Mouse (Mus musculus): ENCODE measurements around the gene Bicral. TPM values are rescaled to one million over a fixed set of nuclear protein-coding genes. Genes with fewer than 3 reads are reported as not detected.

Gene Bicral
- polyA plus RNA-seq, 1 experiment from 2014 or later: 4.6 TPM

DNA sequence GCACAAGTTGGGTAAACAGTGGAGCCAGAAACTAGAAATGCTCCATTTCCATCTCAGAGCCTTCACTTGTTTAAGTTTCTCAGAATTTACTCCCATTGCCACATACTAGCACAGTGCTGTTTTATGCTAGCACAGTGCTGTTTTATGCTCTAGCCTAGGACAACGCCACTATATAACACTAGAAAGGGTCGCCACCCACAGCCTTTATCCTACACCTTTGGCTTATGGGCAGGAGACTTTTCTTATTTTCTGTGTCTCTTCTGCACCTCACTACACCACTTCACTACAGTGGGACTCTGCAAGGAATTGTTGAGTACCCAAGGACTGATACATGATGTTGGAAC, 75.1 kb downstream of the Bicral start:
- Histone ChIP-seq H3K9ac (no peak overlapping the region), H3K4me2 (replicated peaks) (peak overlapping the region; percentile 66), H3K27ac (peak overlapping the region; percentile 86; the same call in 1 of the 2 replicates), H3K27me3 (no peaks in the 10 kb centered on the region), H3K4me1 (peaks cover 6% of the 10 kb centered on the region), H3K9me3 (no peaks in the 10 kb centered on the region), H3K4me3 (peak overlapping the region; percentile 68), H3K36me3 (peaks cover 24% of the 10 kb centered on the region)
- no peak for ATAC-seq (ENCODE audit: insufficient number of reproducible peaks, insufficient read depth, low FRiP score, low TSS enrichment)
- 72% methylated on average over 2 of the region's 2 CpGs for WGBS

DNA sequence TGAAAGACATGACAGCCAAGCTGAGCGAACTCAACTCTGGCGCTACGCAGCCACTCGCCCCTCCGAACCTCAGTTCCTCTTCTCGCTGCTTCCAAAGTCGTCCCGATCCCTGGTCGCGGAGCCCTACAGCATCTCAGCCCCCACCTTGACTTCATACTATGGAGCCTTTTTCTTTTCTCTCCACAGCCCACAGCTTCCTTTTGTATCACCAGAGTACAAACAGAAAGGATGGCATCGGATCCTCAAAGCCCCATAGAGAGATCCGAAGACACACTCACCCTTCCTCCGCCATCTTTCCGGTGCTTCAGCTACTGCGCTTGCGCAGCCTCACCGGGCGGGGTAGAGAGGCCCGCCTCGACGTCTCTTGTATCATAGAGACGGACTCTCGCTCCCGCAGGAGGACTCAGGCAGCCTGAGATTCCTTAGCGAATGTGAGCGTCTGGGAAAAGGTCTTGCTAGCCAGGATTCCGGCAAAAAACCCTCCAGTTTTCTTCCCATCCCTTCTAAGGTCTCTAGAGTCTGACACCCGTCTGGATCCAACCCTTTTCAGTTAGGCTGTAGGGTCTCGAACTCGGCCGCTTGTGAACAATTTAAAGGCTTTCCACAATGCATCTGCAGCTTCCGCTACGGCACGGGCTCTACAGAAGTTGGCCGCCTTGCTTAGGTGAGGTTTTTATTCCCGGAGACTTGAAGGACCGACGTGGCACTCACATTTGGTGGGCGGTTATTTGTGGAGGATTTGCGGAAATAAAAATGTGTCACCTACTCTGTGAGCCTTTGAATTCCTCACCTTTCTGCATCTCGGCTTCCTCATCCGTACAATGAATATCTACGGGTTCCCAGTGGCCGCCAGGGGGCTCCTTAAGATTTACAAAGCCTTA, 75.7 kb downstream of the Bicral start, which contains the start of gene Rpl7l1:
Rpl7l1 (minus strand) TSS at position 332 of the 881 bp plus-strand sequence.
- Histone ChIP-seq H3K27ac (peak within 1 kb of the TSS; percentile 86), H3K4me2 (replicated peaks) (peak within 1 kb of the TSS; percentile 66), H3K9me3 (no peaks in the 10 kb centered on the region), H3K4me1 (peaks cover 6% of the 10 kb centered on the region), H3K27me3 (no peaks in the 10 kb centered on the region), H3K36me3 (peaks cover 31% of the 10 kb centered on the region), H3K9ac (peak within 1 kb of the TSS; percentile 78), H3K4me3 (peak within 1 kb of the TSS; percentile 68)
- WGBS: under 1% methylated on average over 44 of the region's 44 CpGs
- peak; percentile 89 for ATAC-seq (ENCODE audit: insufficient number of reproducible peaks, insufficient read depth, low FRiP score, low TSS enrichment)

DNA sequence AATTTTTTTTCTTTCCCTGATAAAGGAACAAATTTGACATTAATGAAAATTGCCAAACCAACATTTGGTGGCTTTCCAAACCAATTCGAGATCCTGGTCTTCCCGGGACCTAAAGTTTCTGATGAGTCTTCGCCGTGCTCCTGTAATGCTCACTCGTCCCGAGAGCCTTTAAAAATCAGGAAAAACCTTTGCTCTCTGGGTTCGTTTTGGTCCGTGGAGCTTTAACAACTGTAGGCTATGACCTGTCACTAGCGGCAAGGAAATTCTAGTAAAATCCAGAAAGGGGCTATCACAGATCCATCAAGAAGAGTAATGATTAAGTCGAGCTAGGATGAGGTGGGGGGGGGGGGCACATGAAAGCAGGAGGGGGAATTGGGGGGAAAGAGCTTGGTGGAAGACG, 76.4 kb downstream of the Bicral start:
- WGBS: 5% methylated on average over 11 of the region's 11 CpGs

DNA sequence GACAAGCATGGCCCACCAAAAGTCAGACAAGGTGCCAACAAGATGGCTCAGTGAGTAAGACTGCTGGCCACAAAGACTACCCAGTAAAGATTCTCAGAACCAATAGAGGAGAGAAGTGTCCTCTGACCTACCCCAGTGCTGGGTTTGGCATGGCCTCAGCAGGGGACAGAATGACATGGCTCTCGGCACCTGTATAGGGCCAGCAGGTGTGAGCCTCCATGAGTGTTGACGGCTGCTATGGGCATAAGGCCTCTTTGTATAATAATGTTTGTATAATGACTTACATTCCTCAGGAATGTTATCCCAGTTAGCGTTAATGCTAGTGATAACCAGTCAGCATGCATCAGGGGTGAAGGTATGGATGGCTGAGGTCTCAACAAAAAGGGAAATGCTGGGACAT, 82.2 kb downstream of the Bicral start:
- 81% methylated on average over 3 of the region's 3 CpGs for WGBS
- H3K36me3 ChIP-seq: peaks cover 66% of the 10 kb centered on the region
- no peaks in the 10 kb centered on the region for H3K27me3 ChIP-seq

More for the DNA sequence above, 76.4 kb downstream of the Bicral start:
- Histone ChIP-seq H3K4me2 (replicated peaks) (peak overlapping the region; percentile 66), H3K4me3 (peak overlapping the region; percentile 68), H3K36me3 (peaks cover 37% of the 10 kb centered on the region), H3K9me3 (no peaks in the 10 kb centered on the region), H3K4me1 (peaks cover 6% of the 10 kb centered on the region), H3K9ac (peak overlapping the region; percentile 78), H3K27me3 (no peaks in the 10 kb centered on the region), H3K27ac (peak overlapping the region; percentile 86)
- ATAC-seq (ENCODE audit: insufficient number of reproducible peaks, insufficient read depth, low FRiP score, low TSS enrichment): no peak

DNA sequence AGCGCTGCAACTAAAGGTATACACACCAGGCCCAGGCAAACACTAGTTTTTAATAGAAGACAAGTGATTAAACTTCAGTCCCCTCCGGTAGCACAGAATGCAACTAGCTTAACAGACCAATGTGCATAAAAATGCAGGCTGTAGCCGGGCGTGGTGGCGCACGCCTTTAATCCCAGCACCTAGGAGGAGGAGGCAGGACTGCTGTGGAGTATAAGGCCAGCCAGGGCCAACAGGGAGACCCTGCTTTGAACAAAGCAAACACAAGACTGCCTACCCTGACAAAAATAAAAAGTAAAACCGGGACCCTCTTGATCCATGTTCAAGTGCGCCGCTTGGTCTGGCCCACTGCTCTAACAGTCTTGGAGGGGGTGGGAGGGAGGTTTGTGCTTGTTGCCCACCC, 83.2 kb downstream of the Bicral start:
- Histone ChIP-seq H3K4me3 (no peak overlapping the region), H3K4me1 (peaks cover 14% of the 10 kb centered on the region; the same call in 1 of the 2 replicates), H3K27me3 (no peaks in the 10 kb centered on the region), H3K4me2 (replicated peaks) (no peak overlapping the region), H3K9ac (no peak overlapping the region), H3K27ac (no peak overlapping the region), H3K36me3 (peaks cover 59% of the 10 kb centered on the region), H3K9me3 (no peaks in the 10 kb centered on the region)
- 94% methylated on average over 9 of the region's 9 CpGs for WGBS
- ATAC-seq (ENCODE audit: insufficient number of reproducible peaks, insufficient read depth, low FRiP score, low TSS enrichment): no peak

More for the DNA sequence above, 82.2 kb downstream of the Bicral start:
- Histone ChIP-seq H3K4me2 (replicated peaks) (no peak overlapping the region), H3K4me1 (peaks cover 15% of the 10 kb centered on the region), H3K27ac (no peak overlapping the region), H3K9ac (no peak overlapping the region), H3K4me3 (no peak overlapping the region), H3K9me3 (no peaks in the 10 kb centered on the region)
- no peak for ATAC-seq (ENCODE audit: insufficient number of reproducible peaks, insufficient read depth, low FRiP score, low TSS enrichment)

DNA sequence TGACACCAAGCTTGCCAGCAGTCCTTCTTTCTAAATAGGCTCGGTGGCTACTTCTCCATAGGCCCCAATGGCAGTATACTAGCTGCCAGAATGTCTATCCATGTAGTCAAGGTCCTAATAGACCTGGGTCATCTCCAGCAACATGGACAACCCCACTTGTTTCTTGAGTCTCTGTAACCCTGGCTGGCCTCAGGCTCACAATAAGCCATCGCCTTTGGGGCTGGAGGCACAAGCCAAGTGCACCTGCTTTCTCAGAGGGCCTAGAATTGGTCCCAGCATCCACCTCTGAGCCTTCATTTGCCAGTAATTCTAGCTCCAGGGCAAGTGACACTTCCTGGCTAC, 84.2 kb downstream of the Bicral start:
- peaks cover 14% of the 10 kb centered on the region; the same call in 1 of the 2 replicates for H3K4me1 ChIP-seq
- no peaks in the 10 kb centered on the region for H3K27me3 ChIP-seq
- WGBS: 44% methylated on average over 2 of the region's 2 CpGs
- peak overlapping the region; percentile 68; the same call in 1 of the 2 replicates for H3K4me3 ChIP-seq
- H3K36me3 ChIP-seq: peaks cover 51% of the 10 kb centered on the region
- no peak overlapping the region for H3K27ac ChIP-seq
- ATAC-seq (ENCODE audit: insufficient number of reproducible peaks, insufficient read depth, low FRiP score, low TSS enrichment): no peak
- no peaks in the 10 kb centered on the region for H3K9me3 ChIP-seq
- H3K9ac ChIP-seq: 0 out of 2 replicates have a peak overlapping the region, but pooled peaks have one; percentile 30
- H3K4me2 ChIP-seq (replicated peaks): peak overlapping the region; percentile 74

DNA sequence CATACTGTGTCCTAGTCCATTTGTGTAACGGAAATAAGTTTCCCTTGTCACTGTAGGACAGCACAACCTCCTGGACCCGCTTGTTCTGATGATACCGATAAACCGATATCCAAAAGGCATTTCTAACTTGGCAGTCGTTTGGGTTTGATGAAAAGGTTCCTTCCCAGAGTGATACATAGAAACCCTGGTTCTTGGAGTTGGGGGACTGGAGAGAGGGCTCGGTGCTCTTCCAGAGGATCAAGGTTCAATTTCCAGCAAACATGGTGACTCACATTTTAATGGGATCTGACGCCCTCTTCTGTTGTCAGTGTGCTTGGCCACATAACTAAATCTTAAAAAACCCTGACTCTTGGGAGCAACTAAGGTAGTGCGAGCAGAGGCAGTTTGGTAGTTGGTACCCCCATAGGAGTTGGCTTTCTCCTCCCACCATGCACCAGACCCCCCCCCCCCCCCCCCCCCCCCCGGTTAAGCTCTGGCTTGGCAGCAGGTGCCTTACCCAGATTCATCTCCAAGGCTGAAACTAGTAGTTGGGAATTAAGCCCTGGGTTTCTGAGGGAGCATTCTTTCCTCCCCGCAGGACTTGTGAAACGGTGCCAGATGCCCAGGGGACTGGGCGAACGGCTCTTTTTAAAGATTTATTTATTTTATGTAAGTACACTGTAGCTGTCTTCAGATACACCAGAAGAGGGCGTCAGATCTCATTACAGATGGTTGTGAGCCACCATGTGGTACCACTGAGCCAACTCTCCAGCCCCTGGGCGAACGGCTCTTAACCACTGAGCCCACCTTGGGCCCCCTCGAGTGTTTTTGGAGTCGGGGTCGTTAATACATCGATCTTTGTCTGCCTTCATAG, 84.8 kb downstream of the Bicral start:
- WGBS: 11% methylated on average over 19 of the region's 20 CpGs
- Histone ChIP-seq H3K9ac (peak overlapping the region; percentile 69), H3K36me3 (peaks cover 45% of the 10 kb centered on the region), H3K27me3 (no peaks in the 10 kb centered on the region), H3K9me3 (no peaks in the 10 kb centered on the region), H3K4me1 (peaks cover 14% of the 10 kb centered on the region; the same call in 1 of the 2 replicates), H3K4me2 (replicated peaks) (peak overlapping the region; percentile 74), H3K27ac (peak overlapping the region; percentile 79), H3K4me3 (peak overlapping the region; percentile 68)
- ATAC-seq (ENCODE audit: insufficient number of reproducible peaks, insufficient read depth, low FRiP score, low TSS enrichment): no peak

DNA sequence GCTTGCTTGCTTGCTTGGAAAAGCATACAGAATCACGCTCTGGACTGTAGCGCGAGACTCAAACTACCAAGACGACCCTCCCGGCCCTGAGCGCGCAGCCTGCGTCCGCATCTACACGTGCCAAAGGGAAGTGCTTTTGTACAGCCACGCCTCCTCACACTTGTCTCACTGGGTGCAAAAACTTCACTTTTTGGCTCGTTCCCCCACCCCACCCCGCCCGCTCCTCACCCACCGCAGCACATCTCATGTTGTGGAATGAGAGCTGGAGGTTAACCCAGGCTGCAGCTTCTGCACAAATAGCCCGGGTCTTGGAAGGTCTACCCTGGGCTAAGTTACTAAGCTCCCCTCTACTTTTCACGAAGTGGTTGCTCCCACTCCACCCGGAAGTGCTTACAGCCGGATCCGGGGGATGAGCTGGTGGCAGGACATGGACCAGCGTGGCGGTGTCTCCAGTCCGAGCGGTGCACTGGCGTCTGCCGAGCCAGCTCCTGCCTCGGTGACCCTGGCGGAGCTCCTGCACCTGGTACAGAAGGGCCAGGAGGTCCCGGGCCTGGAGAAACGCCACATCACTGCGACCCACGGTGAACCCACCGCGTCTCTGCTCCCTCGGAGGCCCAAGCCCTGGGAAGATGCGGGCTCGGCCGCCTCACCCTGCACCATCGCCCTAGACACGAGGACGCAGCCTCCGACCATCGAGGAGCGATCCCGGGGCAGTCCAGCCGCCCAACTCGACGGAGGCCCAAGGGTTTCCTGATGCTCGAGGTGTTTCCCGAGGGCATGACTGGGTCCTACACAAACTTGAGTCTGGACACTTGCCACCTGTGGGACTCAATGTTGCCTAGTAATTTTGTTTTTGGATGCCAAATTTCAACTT, 85.6 kb downstream of the Bicral start, which contains the start of gene 2310039H08Rik:
2310039H08Rik (plus strand) TSS at position 232 of the 874 bp plus-strand sequence.
- Histone ChIP-seq H3K4me1 (peaks cover 14% of the 10 kb centered on the region; the same call in 1 of the 2 replicates), H3K9me3 (no peaks in the 10 kb centered on the region), H3K36me3 (peaks cover 36% of the 10 kb centered on the region), H3K4me3 (peak within 1 kb of the TSS; percentile 68), H3K9ac (peak within 1 kb of the TSS; percentile 69), H3K27ac (peak within 1 kb of the TSS; percentile 79), H3K4me2 (replicated peaks) (peak within 1 kb of the TSS; percentile 74), H3K27me3 (no peaks in the 10 kb centered on the region)
- ATAC-seq (ENCODE audit: insufficient number of reproducible peaks, insufficient read depth, low FRiP score, low TSS enrichment): peak; percentile 83
- WGBS: under 1% methylated on average over 50 of the region's 50 CpGs

DNA sequence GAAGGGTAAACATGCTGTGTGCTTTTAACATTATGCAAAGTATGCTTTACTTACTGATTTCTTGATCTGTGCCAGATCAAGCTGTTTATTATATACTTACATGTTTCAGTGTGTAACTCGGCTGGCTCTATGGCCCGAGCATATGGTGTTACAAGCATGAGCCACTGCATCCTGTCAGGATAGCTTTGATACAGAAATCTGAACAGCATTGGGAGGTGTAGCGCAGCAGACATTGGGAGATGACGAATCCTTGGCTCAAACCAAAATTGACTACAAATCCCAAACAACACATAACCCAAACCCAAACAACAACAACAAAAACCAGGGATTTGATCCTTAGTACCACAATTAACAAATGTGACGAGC, 86.3 kb downstream of the Bicral start:
- Histone ChIP-seq H3K9ac (peak overlapping the region; percentile 69), H3K36me3 (peaks cover 30% of the 10 kb centered on the region), H3K4me1 (peaks cover 14% of the 10 kb centered on the region; the same call in 1 of the 2 replicates), H3K4me3 (peak overlapping the region; percentile 68), H3K9me3 (no peaks in the 10 kb centered on the region), H3K27ac (peak overlapping the region; percentile 79), H3K27me3 (no peaks in the 10 kb centered on the region), H3K4me2 (replicated peaks) (peak overlapping the region; percentile 74)
- WGBS: 5% methylated on average over 5 of the region's 5 CpGs
- no peak for ATAC-seq (ENCODE audit: insufficient number of reproducible peaks, insufficient read depth, low FRiP score, low TSS enrichment)

DNA sequence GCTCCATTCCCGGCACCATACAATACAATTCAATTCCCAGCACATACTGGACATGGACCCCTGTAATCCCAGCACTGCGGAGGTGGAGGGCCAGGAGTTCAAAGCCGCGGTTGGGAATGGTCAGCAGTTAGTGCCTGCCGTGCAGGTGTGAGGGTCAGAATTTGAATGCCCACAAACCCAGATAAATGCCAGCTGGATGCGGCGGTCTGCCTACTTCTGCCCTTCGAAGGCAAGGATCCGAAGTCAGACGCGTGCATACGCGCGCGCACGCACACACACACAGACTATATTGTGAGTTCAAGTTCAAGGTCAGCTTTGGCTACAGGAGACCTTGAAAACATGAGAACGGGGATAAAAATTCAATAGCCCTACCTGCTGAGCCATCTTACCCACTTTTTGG, 86.7 kb downstream of the Bicral start:
- Histone ChIP-seq H3K4me1 (peaks cover 14% of the 10 kb centered on the region; the same call in 1 of the 2 replicates), H3K27me3 (no peaks in the 10 kb centered on the region), H3K27ac (peak overlapping the region; percentile 79; the same call in 1 of the 2 replicates), H3K9me3 (no peaks in the 10 kb centered on the region), H3K9ac (peak overlapping the region; percentile 69), H3K4me3 (peak overlapping the region; percentile 68), H3K4me2 (replicated peaks) (peak overlapping the region; percentile 74), H3K36me3 (peaks cover 27% of the 10 kb centered on the region)
- WGBS: 65% methylated on average over 17 of the region's 17 CpGs
- ATAC-seq (ENCODE audit: insufficient number of reproducible peaks, insufficient read depth, low FRiP score, low TSS enrichment): no peak

DNA sequence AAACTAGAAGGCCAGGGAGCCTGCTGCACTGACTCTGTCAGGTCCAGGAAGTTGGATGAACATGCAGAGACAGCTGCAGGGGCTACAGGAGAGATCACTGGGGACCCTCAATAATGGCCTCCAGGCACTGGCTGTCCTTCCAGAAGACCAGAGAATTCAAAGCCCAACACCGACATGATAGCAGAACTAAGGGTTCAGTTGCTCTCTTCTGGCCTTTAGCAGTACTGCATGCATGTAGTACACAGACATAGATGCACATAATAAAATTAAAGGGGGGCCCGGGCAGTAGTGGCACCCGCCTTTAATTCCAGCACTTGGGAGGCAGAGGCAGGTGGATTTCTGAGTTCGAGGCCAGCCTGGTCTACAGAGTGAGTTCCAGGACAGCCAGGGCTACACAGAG, 87.3 kb downstream of the Bicral start:
- Histone ChIP-seq H3K27ac (no peak overlapping the region), H3K27me3 (no peaks in the 10 kb centered on the region), H3K9ac (no peak overlapping the region), H3K36me3 (peaks cover 21% of the 10 kb centered on the region), H3K4me2 (replicated peaks) (no peak overlapping the region), H3K9me3 (no peaks in the 10 kb centered on the region), H3K4me3 (no peak overlapping the region), H3K4me1 (peaks cover 14% of the 10 kb centered on the region; the same call in 1 of the 2 replicates)
- no peak for ATAC-seq (ENCODE audit: insufficient number of reproducible peaks, insufficient read depth, low FRiP score, low TSS enrichment)
- WGBS: 87% methylated on average over 4 of the region's 4 CpGs
